Mouse (Mus musculus) spleen, adult 18-20 months (tissue): Measurements from ENCODE around the gene Sdr42e1.

Experiments
- DNase-seq, 2 experiments: peaks; one replicate each; pipeline ENCODE4 v3.0.0; 2022; ENCODE audit warnings: mixed read lengths in 2 of 2

Gene Sdr42e1

DNA sequence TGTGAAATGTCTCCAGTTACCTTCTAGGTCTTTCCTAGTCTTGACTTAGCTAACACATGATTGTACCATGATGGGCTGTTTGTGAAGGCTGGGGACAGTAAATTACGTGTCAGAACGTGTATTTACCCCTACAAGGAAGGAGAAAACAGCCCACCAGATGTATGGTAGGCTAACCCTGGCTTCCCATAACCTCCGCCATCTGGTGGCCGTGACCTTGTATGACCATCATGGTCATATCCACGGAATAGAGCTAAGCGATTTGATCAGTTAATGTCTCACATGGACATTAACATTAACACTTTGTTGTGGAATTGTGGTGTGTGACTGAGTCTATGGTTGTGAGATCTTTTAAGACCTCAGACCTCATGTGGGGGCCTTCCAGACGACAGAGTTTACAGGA, 14.5 kb downstream of the Sdr42e1 start:
- no peak for DNase-seq

DNA sequence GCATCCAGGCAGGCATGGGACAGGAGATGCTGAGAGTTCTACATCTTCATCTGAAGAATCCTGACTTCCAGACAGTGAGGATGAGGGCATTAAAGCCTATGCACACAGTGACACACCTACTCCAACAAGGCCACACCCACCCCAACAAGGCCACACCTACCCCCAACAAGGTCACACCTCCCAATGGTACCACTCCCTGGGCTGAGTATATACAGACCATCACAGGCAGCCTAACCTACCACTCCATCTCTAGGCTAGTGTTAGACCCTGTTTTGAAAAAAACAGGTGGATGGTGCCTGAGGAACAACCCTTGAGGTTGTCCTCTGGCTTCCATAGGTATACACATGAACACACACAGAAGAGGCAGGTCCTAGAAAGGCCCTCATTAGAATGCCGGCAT, 21.2 kb downstream of the Sdr42e1 start:
- DNase-seq = no peak

DNA sequence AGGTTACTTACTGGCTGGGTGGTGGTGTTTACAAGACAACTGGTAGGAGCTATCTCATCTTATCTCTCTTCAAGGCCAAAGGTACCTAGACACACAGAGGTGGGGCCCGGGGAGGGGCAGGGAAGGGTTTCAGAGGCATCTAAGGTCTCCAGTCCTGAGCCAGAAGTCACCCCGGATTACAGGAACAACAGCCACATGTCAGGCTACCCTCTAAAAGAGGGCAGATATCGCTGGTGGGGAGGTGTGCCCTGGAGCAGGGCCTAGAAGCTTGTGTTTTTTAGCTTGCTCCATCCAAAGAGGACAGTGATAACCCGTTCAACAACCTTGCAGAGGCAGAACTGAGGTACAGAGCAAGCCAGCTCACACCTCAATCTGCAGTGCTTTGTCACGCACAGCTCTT, 27.0 kb downstream of the Sdr42e1 start:
- no peak for DNase-seq

DNA sequence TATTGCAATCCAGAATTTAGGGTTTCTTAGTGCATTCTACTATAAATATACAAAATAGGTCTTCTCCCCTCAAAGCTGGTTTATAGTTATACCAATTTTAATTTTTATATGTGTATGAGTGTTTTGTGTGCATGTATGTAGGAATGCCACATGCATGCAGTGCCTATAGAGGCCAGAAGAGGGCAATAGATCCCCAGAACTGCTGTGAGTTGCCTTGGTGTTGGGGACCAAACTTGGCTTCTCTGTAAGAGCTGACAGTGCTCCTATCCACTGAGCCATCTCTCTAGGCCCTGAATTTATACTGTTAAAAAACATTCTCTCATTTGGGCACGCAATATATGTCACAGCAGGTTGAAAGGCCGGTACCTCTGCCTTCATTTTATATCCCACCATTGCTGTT, 27.5 kb downstream of the Sdr42e1 start:
- DNase-seq = peak in 1 of 2 experiments; percentile 26

DNA sequence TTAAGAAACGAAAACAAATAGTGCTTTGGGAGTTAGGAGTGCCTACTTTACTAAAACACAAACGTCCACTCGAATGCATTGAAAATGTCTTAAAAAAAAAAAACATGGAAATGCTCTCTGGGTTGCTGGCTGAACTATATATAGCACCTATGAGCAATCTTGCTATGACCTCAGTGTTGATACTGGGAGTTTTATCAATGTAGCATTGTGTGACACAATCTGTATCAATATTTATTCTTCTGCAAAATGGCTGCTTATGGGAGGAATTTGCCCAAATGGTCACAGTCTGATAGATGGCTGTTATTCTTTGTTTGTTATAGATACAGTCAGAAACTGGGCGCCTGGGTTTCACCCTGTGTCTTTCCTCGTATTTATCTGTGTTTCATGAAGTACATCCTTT, 28.0 kb downstream of the Sdr42e1 start:
- no peak for DNase-seq

DNA sequence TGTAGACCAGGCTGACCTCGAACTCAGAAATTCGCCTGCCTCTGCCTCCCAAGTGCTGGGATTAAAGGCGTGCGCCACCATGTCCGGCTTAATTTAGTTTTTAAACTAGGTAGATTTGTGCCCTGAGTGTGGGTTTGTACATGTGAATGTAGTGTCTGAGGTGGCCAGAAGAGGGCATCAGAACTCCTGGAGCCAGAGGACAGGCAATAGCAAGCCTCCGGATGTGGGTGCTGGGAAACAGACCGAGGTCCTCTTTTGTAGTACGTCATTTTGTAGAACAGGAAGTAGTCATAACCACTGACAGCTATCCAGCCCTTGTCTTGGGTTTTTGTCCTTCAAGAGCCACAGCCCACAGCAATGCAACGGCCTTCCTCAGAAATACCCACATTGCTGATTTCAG, 33.9 kb downstream of the Sdr42e1 start:
- no peak for DNase-seq

DNA sequence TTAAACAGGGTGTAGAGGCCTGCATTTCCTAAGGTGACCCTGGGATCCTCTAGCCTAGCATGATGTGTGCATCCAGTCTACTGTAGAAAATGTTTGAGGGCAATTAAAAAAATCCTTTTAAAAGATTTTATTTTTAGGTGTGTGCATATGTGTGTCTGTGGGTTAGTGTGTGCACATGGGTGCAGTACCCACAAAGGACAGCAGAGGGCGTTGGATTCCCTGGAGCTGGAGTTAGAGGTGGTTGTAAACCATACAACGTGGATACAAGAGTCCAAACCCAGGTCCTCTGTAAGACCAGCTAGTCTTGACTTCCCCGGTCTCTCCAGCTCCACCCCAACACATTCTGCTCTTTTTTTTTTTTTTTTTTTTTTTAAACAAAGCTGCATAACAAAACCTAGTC, 36.0 kb downstream of the Sdr42e1 start:
- no peak for DNase-seq

DNA sequence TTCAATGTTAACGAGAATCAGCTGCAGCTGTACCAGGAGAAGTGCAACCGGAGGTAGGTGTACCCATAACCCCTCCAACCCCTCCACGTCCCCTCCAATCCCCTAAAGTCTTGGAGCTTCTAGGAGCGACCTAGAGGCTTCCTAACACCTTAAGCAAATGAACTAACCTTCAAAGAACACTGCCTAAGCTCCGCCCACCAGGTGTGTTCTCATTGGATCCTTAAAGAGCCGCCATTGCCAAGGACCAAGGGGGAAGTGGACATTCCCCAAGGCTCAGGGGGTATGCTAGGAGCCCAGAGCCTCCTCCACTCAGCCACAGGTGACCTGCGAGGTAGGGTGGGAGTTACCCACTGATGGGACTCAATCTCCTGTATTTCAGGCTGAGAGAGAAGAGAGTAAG, 39.1 kb downstream of the Sdr42e1 start:
- DNase-seq = no peak

DNA sequence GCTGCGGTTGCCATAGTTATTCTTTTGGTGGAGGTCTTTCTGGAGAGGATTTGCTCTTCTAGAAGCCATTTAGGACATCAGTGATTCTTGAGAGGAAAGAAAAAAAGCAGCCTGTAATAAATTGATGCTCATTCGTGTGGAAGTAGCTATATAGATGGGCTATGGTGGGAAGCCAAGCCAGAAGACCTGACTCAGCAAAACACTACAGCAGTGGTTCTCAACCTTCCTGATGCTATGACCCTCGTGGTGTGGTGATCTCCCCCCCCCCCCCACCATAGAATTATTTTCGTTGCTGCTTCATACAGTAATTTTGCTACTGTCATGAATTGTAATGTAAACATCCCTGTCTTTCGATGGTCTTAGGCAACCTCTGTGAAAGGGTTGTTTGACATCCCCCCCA, 41.0 kb downstream of the Sdr42e1 start:
- DNase-seq = no peak

DNA sequence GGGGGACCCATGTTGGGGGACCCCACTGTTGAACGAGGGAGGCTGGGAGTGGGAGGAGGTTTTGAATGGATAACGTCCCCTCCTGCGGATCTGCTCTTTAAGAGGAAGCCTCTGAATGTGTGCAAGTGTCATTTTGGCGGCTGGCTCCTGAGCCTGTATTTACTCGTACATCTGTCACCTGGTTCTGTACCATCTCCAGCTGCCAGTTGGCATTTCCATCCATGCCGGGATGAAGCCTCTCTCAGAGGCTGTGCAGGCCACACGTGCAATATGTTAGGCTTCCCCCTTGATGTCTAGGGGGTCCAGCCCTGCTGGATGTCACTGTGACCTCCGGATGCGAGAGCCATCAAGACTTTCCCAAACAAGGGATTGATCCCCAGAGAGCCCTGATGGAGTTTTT, 46.4 kb downstream of the Sdr42e1 start:
- no peak for DNase-seq

DNA sequence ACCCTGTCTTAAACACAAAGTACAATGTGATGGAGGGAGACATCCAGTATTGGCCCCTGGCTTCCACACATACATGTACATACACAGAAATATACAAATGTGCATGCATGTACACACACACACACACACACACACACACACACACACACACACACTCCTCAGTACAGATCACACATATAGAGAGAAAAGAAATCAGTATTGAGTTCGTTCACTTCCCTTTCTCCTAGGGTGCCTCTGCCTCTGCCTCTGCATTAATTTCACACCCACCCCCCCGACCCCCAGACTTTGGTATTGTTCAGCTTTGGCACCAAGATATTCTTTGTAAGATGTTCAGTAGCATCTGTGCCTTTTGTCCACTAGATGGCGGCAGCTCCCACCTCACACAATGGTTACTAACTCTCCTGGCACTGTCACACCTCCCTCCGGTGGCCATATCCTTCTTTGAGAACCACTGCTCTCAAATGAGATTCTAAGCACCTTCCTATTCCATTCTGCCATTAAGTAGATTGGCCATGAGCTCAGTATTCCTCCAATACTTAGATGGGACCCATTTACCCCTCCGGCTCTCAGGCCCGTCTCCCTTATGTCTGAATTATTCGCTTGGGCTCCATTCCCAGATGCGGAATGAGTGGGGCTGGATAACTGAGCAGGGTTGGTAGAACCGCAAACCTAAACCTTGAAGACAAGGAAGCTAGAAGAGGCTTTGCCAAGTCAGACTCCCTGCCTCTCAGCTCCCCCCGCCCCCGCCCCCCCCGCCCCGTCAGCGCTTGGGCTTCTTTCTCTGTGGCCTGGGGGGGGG, 47.2 kb downstream of the Sdr42e1 start:
- DNase-seq = peak in 1 of 2 experiments; percentile 30

DNA sequence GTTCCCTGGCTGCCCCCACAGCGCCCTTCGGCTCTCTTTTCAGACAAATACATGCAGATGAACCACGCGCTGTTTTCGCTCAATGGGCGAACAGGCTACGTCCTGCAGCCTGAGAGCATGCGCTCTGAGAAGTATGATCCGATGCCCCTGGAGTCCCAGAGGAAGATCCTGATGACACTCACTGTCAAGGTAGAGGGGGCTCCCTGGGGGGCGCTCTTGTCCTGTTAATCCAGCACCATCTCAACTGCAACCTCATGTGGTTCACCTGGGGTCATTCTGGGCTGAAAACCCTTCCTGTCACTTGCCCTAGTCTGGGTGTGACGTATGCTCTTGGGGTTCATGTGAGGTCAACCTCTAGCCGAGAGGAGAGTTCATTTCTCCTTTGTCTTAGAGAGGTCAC, 60.6 kb downstream of the Sdr42e1 start:
- no peak for DNase-seq
